Mouse (Mus musculus) hindlimb bud, embryonic 11.5 days (tissue): ENCODE results near the gene Snrnp27.

Experiments used
- DNase-seq: peaks from one replicate; pipeline ENCODE4 v3.0.0-alpha.2; 2012; ENCODE audit warnings: low read depth, low spot score; ENCODE audit errors: extremely low spot score

Snrnp27 gene

DNA sequence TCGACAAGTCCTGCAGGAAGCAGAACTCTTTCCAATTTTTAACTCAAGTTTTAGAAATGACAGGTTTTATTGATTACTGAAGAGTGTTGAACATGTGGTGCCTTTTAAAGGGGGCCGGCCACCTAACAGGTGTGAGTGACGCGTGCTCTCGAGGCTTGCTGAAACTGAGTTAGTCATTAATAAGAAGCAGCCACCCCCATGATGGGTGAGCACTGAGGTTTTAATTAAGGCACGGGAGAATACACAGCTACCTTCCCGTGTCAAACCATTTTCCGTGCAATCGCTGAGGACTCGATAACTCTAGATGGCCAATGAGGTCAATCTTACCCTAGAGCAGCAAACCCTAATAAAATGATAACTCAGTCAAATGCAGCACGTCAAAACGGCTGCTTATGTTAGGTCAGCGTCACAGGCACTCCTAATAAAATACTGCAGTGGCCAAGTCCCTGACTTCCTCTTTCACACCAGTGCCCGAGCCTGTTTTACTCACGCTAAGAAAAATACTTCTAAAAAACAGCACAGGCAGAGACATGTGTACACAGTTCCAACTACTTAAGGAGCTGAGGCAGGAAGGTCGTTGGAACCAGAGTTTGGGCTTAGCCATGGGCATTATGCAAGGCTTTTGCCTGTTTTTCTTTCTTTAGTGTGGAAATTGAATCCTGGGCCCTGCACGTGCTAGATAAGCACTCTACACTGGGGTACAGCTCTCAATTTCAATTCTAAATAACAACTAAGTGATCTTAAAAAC, 18.6 kb downstream of the Snrnp27 start:
- DNase-seq, result no peak

DNA sequence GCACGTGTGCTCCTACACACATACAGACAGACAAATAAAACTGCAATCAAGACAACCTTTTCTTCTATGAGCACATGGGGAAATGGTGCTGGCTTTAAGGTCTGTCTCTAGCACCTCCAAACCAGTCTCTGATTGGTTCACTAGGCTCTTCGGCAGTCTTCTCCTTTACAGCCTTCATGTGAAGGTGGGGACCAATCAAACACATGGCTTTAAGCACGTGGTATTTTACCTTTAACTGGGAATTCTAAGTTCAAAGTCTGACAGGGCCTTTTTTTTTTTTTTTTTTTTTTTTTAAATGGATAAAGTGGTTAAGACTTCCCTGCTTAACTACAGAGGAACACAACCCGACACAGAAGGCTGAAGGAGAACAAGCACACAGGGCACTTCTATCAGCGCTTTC, 19.2 kb downstream of the Snrnp27 start:
- DNase-seq, result no peak

DNA sequence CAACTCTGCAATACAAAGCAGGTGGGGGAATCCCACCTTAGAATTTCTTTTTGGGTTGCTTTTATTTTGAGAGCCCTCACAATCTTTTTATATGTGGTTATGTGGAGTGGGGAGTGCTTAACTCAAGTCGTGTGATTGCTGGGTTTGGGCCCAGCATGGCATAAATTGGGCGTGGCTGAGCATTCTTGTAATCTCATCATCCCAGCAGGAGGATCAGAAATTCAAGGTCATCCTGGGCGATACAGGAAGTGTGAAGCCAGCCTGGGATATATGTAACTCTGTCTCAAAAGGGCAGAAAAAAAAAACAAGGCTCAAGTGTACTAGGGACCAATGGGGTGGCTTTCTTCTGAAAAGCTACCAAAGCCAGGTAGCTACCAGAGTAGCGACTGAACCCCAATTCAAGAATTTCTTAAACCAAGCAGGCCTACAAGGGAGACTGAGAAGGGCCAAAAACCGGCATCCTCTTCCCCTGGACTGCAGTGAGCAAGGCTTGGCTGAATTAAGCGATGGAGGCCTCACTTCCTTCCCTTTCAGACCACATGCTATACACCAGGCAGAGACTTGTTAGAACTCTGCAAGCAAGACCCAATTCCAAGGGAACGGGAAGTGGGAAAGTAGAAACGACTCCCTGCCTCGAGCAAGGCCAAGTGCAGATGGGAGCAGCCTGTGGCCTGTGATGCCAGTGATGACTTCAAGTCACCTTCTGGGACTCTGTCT, 24.0 kb downstream of the Snrnp27 start:
- no peak for DNase-seq

DNA sequence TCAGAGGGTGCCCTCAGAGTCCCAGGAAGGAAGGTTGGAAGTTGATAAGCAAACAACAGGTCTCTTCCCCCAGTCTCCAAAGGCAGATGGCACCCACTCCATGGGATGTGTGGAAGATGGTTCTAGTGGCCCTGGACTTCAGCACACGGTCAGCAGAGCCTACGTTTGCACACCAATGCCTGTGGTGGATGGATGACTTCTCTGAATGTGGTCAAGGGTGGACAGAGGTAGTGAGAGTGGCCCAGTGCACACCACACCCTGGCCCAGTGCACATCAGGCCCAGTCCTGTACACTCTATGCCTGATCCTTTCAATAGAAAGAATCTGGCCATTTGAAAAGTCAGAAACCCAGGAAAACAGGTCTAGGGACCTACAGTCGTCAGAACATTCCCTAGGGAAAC, 25.8 kb downstream of the Snrnp27 start:
- no peak for DNase-seq

DNA sequence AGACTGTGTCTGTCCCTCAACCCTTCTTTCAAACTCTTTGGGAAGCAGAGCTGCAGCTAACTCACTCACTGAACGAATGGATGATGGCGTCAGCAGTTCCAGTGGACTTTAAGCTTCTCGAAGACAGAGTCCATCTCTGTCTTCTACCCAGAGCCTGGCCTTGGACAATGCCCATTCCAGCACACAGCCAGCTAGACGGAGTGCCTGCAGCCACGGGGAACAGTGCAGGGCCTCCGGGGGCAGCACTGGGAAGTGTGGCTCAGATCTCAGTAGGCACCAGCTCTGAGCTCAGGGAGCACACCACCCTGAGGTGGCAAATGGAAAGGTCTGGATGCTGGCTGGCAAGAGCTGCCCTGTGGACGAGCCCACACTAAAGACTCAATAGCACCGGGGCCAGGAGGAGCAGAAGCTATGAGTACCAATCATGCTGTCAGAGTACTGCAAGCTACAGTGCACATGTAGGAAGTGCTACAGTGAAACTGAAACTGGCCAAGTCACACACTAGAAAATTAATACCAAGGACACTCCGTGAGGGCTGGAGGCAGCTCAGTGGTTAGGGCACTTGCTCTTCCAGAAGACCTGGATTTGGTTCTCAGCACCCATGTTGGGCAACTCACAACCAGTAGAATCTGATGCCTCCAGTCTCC, 29.9 kb downstream of the Snrnp27 start:
- DNase-seq, result no peak

DNA sequence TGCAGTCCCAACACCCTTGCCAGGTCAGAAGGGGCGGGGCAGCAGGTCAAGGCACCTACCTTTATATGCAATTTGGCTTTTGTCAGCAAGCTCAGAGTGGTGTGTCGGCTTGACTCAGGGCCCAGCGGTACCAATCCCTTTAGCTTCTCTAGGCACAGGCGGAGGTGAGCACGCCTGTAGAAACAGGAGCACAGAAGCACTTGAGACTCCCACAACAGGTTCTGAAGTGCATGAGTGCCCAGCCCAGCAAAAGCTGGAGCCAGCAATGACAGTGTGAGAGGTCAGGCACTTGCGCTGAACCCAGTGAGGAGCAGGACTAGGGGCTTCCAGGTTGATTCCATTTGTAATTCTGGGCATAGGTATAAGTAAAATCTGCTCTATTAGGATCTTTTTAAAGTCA, 31.3 kb downstream of the Snrnp27 start:
- DNase-seq, result no peak

DNA sequence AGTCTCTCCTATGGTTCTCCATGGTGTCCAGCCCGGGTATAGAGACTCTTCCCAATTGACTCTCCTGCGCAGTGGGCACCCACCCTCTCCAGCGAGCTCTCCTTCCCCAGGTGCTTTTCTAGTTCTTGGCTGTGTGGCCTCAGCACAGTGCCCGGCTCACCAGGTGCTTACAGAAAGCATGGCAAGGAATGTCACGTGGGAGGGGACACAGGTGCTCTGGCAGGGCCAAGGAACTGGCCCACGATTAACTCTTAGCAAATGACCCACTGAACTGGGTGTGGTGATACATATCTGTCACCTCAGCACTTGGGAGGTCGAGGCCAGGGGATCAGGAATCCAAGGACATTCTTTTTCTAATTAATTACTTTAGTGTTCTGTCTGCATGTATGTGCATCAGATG, 38.2 kb downstream of the Snrnp27 start:
- no peak for DNase-seq

DNA sequence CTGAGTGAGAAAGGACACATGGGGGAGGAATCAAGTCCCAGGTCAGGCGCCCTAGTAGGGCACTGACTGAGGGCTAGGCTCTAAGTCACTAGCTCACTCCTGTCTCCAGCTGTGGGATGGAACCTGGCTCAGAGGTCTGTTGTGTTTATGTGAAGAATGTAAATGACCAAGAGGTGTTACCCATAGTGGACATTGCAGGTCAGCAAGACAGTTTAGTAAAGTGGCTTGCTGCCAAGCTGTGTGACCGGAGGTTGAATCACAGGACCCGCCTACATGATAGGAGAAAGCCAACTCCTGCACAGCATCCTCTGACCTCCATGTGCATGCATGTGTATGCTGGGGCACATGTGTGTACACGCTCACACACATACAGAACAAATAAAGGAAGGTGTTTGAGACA, 38.8 kb downstream of the Snrnp27 start:
- DNase-seq, result no peak

DNA sequence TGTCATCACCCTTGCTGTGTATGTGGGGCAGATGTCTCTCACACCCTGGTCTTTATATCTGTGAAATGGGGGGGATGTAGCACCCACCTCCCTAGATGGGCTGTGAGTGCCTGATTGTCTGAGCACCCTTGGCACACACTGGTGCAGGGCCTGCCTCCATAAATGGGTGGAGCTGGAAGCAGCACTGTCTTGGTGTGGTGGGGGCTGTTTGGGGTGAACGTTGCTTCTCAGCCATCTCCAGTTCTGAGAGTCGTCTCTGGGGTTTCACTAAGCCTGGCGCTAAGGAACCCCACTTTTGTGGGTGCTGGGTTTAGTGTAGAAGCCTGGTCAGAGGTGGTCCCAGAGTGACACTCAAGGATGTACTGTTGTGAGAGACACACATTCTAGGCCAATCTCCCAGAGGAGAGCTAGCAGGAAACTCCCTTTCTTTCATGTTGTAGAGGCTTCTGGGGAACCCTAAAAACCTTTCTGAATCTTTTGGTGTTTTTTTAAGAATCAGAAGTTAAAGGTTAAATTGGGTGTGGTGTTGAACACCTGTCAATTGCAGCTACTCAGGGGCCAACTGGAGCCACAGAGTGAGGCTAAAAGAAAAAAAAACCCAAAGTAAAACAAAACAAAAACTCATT, 39.4 kb downstream of the Snrnp27 start:
- DNase-seq, result no peak

DNA sequence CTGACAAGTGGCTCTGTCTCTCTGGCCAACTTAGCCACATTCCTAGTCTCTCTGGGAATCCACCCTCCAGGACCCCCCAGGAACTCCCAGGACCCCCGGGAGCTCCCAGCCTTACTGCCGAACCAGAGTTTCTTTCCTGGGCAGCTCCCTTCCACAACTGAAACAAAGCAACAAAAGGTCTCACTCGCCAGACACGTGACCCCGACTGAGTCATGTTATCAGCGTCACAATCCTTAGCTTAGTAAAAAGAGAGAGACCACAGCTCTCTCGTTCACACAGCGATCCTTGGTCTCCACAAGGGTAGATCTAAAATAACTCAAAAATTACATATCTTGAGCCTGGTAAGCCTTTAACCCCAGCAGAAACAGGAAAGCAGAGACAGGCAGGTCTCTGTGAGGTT, 42.6 kb downstream of the Snrnp27 start:
- DNase-seq, result no peak

DNA sequence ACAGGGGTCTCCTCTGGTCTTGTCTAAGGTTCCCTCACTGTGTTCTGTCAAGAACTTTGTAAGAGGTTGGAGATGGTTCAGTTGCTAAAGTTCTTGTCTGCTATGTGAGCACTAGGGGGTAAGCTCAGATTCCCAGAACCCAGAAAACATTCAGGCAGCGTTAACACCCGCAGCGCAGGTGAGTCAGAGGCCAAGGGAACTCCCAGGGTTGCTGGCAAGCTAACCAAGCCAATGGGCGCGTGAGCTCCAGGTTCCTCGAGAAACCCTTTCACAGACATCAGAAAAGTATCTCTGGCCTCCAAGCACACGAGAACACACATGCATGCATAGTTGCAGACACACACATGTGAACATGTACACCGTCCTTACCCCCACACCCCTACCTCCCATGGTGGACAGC, 43.5 kb downstream of the Snrnp27 start:
- DNase-seq, result no peak

DNA sequence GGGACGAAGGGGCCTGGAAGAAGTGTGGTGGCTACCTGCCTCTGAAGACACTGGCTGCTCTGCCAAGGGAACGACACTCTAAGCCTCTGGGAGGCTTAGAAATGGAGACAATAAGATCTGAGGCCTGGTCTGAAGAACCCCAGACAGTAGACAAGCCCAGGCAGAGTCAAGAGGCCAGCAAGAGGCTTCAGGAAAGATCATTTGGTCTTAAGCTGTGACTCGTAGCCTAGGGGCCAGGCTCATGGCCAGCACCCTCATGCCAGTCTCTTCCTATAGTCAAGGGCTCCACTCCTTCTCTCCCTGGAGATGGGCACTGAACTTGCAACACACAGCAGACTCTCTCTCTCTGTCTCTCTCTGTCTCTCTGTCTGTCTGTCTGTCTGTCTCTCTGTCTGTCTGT, 44.2 kb downstream of the Snrnp27 start:
- no peak for DNase-seq

DNA sequence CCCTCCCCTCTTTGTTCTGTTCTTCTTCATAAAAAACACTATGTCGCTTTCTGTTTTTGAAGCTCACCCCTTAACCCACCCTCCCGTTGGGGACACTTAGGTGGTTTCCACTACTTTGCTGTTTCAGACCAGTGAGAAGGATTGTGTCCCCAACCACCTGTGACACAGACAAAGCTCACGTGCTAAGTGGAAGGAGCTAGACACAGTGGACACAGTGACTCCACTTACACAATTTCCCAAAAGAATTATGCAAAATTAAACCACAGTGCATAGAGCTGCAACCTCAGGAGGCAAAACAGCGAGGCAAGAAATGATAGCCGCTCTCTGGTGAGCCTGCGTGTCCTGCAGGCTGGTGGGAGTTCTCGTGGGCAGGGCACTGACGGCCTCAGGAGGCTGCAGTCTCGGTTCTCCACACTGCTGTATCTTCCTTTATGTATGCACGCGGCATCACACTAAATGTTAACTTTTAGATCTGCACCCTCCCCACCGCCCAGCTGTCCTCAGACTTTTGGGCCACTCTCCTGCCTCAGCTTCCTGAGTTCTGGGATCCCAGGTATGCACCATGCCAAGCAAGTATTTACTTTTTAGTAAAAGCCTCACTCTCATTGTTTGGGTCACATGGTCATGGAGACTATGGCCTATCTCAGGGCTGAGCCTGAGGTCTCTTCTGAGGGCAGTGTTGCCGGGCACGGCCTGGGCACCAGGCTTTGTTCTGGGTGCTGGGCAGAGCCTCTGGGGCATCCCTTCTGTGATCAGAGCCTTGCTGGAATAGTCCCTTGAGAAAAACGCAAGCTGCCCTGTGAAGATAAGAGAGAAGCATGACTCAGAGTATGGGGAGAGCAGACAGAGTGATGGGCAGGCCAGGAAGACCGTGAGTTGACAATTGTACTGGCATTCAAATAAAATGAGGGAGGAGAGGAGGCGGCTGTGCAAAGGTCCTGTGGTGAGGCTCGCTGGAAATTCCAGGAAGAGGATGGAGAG, 44.9 kb downstream of the Snrnp27 start:
- no peak for DNase-seq

DNA sequence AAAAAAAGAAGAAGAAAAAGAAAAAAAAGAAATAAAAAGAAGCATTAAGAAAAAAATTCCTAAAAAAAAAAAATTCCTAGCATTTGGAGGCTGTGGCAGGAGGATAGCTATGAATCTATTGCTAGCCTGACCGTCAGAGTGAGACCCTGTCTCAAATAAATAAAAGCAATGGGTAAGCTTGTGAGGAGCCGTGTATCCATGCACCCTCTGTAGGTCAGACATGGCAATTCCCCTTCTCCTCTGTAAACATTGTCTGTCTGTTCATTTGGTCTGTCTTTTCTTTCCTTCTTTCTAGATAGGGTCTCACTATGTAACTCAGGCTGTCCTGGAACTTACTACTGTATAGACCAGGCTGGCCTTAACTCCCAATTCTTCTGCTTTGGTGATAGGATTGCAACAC, 45.9 kb downstream of the Snrnp27 start:
- DNase-seq, result no peak

DNA sequence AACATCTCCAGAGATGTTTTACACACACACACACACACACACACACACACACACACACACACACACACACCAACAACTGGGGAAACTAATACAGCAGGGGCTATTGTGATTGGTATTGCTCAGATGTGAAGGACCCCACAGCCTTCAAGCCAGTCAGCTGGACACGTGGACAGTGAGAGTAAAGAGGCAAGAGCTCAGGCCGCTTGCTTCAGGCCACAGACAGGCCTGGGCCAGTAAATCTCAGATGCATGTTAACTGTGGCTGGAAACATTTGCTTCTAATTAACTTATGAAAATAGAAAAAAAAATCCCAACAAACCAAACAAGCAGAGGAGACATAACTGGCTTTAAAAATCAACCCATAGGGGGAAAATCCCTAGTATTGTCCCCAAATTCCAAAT, 46.5 kb downstream of the Snrnp27 start:
- DNase-seq, result no peak

DNA sequence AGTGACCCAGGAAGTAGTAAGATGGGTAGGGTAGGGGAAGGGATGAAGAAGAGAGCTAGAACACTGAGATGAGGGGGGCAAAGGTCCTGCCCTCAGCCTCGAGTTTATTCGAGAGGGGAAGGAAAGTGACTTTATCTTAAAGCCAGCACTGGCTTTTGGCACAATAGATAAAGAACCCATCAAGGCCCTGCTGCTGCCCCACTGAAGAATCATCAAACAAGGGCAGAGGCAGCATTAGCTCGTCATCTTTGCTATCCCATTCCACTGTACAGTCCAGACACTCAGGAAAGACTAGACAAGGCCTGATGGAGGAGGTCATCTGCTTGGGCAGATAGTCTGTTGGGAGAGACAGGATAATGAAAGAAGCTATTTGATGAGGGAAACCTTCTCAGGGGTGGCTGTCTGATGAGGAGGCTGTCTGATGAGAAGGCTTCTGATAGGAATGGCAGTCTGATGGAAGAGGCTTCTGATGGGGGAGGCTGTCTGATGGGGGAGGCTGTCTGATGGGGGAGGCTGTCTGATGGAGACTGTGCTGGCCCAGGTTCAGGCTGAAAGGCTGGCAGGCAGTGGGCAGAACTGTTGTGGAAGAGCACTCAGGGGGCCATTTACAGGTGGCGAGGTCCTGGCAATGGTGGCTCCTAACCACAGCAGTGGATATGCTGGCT, 47.0 kb downstream of the Snrnp27 start:
- DNase-seq, result no peak

DNA sequence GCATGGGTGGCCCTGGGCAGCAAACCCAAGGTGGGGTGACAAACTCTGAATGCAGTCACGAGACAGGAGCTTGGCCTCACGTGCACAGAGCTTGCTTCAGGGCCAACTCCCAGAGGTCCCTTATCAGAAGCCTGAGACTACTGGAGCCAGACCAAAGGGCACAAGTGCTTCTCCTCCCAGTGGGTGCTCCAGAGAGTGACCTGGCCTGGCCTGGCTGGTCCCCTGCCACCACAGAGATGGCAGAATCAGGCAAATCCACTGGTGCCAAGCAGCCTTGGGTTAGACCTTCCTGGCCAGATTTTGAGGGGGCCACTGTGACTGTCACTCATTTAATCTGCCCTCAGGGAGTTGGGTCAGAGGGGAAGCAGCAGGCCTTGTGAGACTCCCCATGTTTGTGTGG, 47.8 kb downstream of the Snrnp27 start:
- DNase-seq, result no peak

DNA sequence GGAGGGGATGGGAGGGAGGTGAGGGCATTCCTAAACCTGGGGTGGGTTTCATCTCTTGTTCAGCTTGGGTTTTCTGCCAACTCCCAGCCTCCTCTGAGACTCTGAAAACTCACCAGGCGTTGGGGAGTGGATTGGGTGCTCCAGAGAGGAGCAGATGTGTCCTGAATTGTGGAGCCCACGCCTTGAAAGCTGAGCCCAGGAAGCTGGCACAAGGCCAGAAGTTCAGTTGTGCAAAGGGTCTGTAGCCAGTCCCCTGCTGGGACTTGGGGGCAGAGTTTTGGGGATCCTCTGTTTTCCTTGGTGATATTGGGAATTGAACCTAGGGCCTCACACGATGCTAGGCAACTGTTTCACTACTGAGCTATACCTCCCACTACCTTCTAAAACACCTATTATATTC, 54.2 kb downstream of the Snrnp27 start:
- DNase-seq, result no peak

DNA sequence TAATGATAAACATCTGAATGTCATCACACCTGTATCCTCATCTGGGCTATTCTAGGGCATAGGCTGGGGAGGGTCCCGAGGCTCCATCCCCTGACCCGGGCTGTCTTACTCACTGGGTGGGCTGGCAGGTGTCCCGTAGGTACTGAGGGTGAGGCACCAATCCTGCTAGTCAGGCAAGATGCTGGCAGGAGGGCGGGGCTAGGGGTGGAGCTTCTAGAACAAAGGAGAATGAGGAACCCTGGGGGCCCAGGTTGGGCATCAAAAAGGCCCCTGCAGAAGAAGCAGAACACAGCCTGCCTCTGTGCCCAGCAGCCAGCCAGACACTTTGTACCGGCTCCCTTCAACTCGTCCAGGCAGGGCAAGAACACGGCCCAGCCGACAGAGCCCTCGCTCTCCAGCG, 56.4 kb downstream of the Snrnp27 start, which contains the start of gene Asprv1:
Gene Asprv1, plus strand, starts transcription at position 219 of the 400 bp plus-strand sequence.
- DNase-seq, result no peak
